Mouse (Mus musculus) c-Kit-negative CD71-positive TER-119-positive erythroid progenitor cells, embryonic 14.5 days (primary cell): Measurements from ENCODE around the gene Tmie.
"Not testable (repeated sequence)": the region's sequence is repeated elsewhere in the genome, so short reads cannot be mapped to it uniquely, and the experiment has no call there.

ENCODE experiments used
- DNase-seq: peaks from one replicate; pipeline ENCODE4 v3.0.0-alpha.2; 2013; ENCODE audit warnings: low read depth, low spot score

Gene Tmie

GRCm38 (mm10) chr9:110836112-110836511 is 43.8 kb downstream of the Tmie start:
- no peak for DNase-seq

- DNase-seq: no peak
These were observed 45.0 kb downstream of the Tmie start for GRCm38 (mm10) chr9:110834961-110835360.

GRCm38 (mm10) chr9:110834411-110834810 is 45.5 kb downstream of the Tmie start, which contains the start of gene Prss45:
Gene Prss45, plus strand, starts transcription at chr9:110834588.
- no peak for DNase-seq

GRCm38 (mm10) chr9:110833021-110833420 is 46.9 kb downstream of the Tmie start:
- no peak for DNase-seq

- DNase-seq: no peak
These were observed 53.5 kb downstream of the Tmie start, which contains the start of gene Prss43 for GRCm38 (mm10) chr9:110826390-110826789. Gene Prss43, plus strand, starts transcription at chr9:110826690.

GRCm38 (mm10) chr9:110825832-110826231 is 54.1 kb downstream of the Tmie start:
- DNase-seq: no peak

GRCm38 (mm10) chr9:110825426-110825825 is 54.5 kb downstream of the Tmie start:
- DNase-seq: no peak

- no peak for DNase-seq
These were observed 58.5 kb downstream of the Tmie start for GRCm38 (mm10) chr9:110821436-110821835.

GRCm38 (mm10) chr9:110820546-110820945 is 59.4 kb downstream of the Tmie start:
- DNase-seq: not testable (repeated sequence)
